Mouse (Mus musculus): Measurements from ENCODE around the gene Pramef8.

DNA sequence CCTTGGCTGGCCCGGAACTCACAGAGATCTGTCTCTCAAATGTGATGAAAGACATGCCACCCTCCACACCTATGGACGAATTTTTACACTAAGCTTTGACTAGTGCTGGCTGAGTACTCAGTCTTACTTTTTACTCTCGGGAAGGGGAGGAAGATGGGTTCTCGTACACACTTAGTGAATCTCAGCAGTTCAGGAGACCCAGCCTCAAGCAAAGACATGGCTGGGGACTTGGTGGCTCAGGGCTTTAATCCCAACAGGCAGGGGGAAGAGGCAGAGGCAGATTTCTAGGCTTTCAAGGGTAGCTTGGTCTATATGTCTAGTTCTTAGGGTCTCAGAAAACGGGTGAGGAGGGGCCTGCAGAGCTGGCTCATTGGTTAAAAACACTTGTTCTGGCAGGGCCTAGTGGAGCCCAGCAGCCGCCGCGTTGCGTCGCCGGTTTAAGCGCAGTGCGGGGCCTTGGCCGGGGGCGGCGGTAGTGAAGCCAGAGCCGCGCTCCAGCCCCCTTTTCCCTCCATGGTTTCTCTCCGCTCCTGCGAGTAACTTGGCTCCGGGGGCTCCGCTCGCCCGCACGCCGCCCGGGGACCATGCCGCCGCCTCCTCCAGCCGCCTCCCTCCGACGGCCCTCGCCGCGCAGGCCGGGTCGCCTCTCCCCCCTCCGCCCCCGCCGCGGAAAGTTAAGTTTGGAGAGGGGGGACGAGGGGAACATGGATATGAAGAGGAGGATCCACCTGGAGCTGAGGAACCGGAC, 23.1 kb upstream of the Pramef8 start:
- TF ChIP-seq CTCF (IDR thresholded peaks at IDR 0.05; ENCODE audit: control insufficient read depth, insufficient read depth, insufficient read length) (no peak), USF1 (IDR thresholded peaks at IDR 0.05; ENCODE audit: low read depth) (no peak), MYOG (IDR thresholded peaks at IDR 0.05; ENCODE audit: control insufficient read depth, extremely low read depth, insufficient read length) (no peak), FOSL1 (IDR thresholded peaks at IDR 0.05; ENCODE audit: insufficient read depth, low read length, poor library complexity, severe bottlenecking) (no peak), CEBPB (IDR thresholded peaks at IDR 0.05; ENCODE audit: low read depth) (no peak), MYOD1 (IDR thresholded peaks at IDR 0.05; ENCODE audit: control insufficient read depth, insufficient read length, low read depth) (no peak), MAX (IDR thresholded peaks at IDR 0.05) (no peak)
